Mouse (Mus musculus) hindbrain, embryonic 13.5 days (tissue): ENCODE measurements around the gene Itih3. TPM values are rescaled to one million over a fixed set of nuclear protein-coding genes. Genes with fewer than 3 reads are reported as not detected.

Experiments used
- ATAC-seq: fragments of 200-750 bp; cut with Nextera tagmentation; 2 replicates; pipeline ENCODE4 v1.8.0; 2017; ENCODE audit warnings: moderate TSS enrichment; ENCODE audit not compliant: low FRiP score
- H3K27ac ChIP-seq: fragments of 300-500 bp; sonication (generic); 2 replicates; pipeline ENCODE4 v1.5.1; 2015; ENCODE audit warnings: inconsistent platforms, mild to moderate bottlenecking, moderate library complexity
- H3K27me3 ChIP-seq: fragments of 300-500 bp; sonication (generic); 2 replicates; pipeline ENCODE4 v1.6.1; 2015; ENCODE audit warnings: mild to moderate bottlenecking, inconsistent platforms
- H3K36me3 ChIP-seq: fragments of 300-500 bp; sonication (generic); 2 replicates; pipeline ENCODE4 v1.6.1; 2015; ENCODE audit warnings: mild to moderate bottlenecking, inconsistent platforms
- H3K4me1 ChIP-seq: fragments of 300-500 bp; sonication (generic); replicated peaks from 2 replicates; pipeline ENCODE4 v1.6.1; 2015; ENCODE audit warnings: inconsistent platforms
- H3K4me2 ChIP-seq: fragments of 300-500 bp; sonication (generic); 2 replicates; pipeline ENCODE4 v1.6.1; 2015; ENCODE audit warnings: inconsistent platforms, mild to moderate bottlenecking, moderate library complexity
- H3K4me3 ChIP-seq: fragments of 300-500 bp; sonication (generic); 2 replicates; pipeline ENCODE4 v1.5.1; 2015; ENCODE audit warnings: mild to moderate bottlenecking, inconsistent platforms
- H3K9ac ChIP-seq: fragments of 300-500 bp; sonication (generic); 2 replicates; pipeline ENCODE4 v1.6.1; 2015; ENCODE audit warnings: mild to moderate bottlenecking, inconsistent platforms
- H3K9me3 ChIP-seq: fragments of 300-500 bp; sonication (generic); 2 replicates; pipeline ENCODE4 v1.6.1; 2016; ENCODE audit warnings: inconsistent platforms
- WGBS: fragments of 180-500 bp; shearing (Covaris S2); methylation state at CpG from one replicate; pipeline ENCODE4 v1.1.7; 2015; 5-methylcytosine and 5-hydroxymethylcytosine counted together
- polyA plus RNA-seq: library from polyadenylated mRNA; unstranded; fragments of >200 nt; fragmentation: Nextera tagmentation; extraction: Ambion mirVana; gene quantifications from 2 replicates; pipeline ENCODE4 v1.2.1, GENCODE M21; 2015

Gene Itih3
- polyA plus RNA-seq, 1 experiment from 2014 or later = 1.3 TPM

DNA sequence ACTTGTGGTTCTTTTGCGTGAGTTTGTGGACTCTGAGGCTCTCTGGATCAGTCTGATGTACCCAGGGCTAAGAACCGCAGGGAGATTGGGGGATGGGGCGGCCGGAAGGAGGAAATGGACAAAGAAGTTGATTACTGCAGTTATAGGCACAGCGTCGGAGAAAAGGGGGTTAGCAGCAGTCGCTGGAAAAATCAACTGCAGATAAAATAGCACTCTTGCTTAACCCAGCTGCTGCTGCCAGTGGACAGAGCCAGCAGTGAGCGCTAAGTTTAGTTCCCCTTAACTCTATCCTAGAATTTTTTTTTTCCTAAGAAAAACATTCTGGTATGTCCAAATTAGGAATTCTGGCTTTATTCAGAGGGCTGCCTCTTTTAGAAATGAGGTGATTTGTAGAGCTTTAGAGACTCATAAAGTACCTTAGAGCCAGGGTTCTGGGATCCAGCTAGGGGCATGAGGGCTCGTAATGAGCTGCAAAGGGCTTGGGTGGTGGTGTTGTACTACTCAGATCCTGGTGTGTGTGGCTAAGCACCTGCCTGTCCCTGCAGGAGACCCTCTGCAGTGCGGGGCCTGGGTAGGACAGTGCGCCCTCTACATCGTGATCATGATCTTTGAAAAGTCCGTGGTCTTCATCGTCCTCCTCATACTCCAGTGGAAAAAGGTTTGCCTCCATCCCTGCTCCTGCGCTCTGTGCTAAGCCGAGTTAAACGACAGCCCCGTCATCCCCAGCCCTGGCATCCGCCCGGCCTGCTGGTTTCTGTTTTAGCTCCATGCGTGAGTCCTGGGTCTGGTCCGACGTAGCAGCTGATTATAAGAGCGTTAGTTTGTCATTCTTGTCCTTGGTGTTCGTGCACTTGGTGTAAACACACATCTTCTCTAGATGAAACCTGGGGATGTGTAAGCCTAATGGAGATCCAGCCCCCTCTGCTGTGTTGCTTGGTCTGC, 53.1 kb downstream of the Itih3 start:
- Histone ChIP-seq H3K9ac (no peak overlapping the region), H3K4me2 (no peak overlapping the region), H3K27ac (no peak overlapping the region), H3K27me3 (no peaks in the 10 kb centered on the region), H3K9me3 (no peaks in the 10 kb centered on the region), H3K36me3 (peaks cover 64% of the 10 kb centered on the region), H3K4me3 (no peak overlapping the region), H3K4me1 (no peaks in the 10 kb centered on the region)
- 92% methylated on average over 25 of the region's 25 CpGs for WGBS
- ATAC-seq = no peak

DNA sequence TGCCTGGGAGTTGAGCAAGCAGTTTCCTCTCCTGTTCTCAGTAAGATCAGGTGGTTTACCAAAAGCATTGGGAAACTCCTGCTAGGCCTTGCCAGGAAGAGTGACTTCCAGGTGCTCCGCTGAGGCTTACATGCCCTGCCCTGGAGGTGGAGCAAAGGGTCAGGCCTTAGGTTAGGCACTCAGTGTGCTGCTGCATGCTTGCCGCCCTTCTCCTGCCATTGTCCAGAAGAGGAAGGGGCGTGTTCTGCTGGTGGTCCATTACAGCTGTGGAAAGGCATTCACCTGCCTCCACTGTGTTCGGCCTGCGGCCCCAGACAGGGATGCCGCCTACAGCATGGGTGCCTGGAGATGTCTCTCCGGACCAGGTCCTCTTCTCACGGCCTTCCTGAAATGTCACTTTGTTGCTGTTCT, 54.2 kb downstream of the Itih3 start:
- no peak overlapping the region for H3K4me3 ChIP-seq
- H3K27me3 ChIP-seq = no peaks in the 10 kb centered on the region
- no peaks in the 10 kb centered on the region for H3K4me1 ChIP-seq
- H3K9me3 ChIP-seq = no peaks in the 10 kb centered on the region
- no peak overlapping the region for H3K9ac ChIP-seq
- WGBS = 85% methylated on average over 8 of the region's 8 CpGs
- H3K4me2 ChIP-seq = no peak overlapping the region
- peaks cover 64% of the 10 kb centered on the region for H3K36me3 ChIP-seq
- no peak overlapping the region for H3K27ac ChIP-seq
- ATAC-seq = no peak

DNA sequence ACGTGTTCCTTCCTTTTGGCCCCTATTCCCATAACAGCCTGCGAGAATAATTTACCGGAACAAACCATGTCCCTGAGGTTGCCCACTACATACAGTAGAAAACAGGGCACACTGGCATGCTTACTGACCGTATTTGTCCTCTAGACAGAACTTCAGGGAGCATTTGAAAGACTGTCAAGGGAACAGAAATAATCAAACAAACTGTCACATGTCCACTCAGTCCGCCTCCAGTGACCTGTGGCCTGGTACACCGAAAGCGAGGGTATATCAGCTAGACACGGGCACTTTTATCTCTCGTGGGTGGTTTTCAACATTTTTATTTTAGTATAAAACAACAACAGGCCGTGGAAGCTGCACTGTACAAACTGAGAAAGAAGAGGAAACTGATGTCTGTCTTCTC, 54.7 kb downstream of the Itih3 start:
- 92% methylated on average over 10 of the region's 10 CpGs for WGBS
- peaks cover 58% of the 10 kb centered on the region for H3K36me3 ChIP-seq
- no peak for ATAC-seq

DNA sequence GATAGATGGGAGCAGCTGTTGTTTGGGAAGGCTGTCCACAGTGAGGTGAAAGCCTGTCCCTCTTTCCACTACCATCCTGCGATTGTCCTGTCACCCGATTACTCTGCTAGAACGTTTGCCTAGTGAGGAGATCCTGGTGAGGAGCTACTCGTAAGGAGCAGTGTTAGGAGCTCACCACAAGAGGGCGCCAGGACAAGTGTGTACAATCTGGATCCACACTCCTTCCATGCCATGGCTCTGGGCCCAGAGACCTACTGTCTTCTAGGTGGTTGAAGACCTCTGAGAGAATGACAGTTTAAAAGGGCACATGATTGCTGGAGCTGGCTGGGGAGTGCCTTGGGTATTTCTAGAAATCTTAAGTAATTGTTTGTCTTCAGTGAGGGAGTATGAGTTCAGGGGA, 56.5 kb downstream of the Itih3 start:
- H3K4me2 ChIP-seq = no peak overlapping the region
- H3K9me3 ChIP-seq = no peaks in the 10 kb centered on the region
- WGBS = 39% methylated on average over 5 of the region's 5 CpGs
- H3K36me3 ChIP-seq = peaks cover 44% of the 10 kb centered on the region
- ATAC-seq = no peak
- no peak overlapping the region for H3K27ac ChIP-seq
- H3K9ac ChIP-seq = no peak overlapping the region
- no peak overlapping the region for H3K4me3 ChIP-seq
- no peaks in the 10 kb centered on the region for H3K4me1 ChIP-seq
- no peaks in the 10 kb centered on the region for H3K27me3 ChIP-seq

More for the DNA sequence above, 54.7 kb downstream of the Itih3 start:
- no peaks in the 10 kb centered on the region for H3K9me3 ChIP-seq
- no peak overlapping the region for H3K4me3 ChIP-seq
- no peak overlapping the region for H3K9ac ChIP-seq
- no peaks in the 10 kb centered on the region for H3K27me3 ChIP-seq
- H3K27ac ChIP-seq = no peak overlapping the region
- no peak overlapping the region for H3K4me2 ChIP-seq
- no peaks in the 10 kb centered on the region for H3K4me1 ChIP-seq

DNA sequence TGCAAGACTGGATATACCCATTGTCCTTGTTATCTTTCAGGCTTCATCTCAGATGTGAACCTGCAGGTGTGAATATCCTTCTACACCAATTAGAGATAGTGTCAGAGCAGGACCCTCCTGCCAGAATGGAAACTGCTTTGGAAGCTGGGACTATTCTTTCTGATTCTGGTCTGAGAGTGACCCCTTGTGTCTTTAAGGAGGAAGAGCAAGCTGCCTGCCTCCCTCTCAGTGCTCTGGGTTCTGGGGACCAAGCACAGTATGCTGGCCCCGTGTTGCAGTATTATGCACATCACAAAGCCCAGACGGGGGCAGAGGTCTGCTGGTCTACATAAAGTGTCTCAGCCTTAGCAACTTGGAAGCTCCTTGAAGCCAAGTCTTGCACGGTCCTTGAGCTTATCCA, 58.2 kb downstream of the Itih3 start:
- WGBS = 77% methylated on average over 3 of the region's 3 CpGs
- Histone ChIP-seq H3K27ac (no peak overlapping the region), H3K9ac (no peak overlapping the region), H3K9me3 (no peaks in the 10 kb centered on the region), H3K36me3 (peaks cover 34% of the 10 kb centered on the region), H3K27me3 (no peaks in the 10 kb centered on the region), H3K4me2 (no peak overlapping the region), H3K4me1 (no peaks in the 10 kb centered on the region), H3K4me3 (no peak overlapping the region)
- no peak for ATAC-seq

DNA sequence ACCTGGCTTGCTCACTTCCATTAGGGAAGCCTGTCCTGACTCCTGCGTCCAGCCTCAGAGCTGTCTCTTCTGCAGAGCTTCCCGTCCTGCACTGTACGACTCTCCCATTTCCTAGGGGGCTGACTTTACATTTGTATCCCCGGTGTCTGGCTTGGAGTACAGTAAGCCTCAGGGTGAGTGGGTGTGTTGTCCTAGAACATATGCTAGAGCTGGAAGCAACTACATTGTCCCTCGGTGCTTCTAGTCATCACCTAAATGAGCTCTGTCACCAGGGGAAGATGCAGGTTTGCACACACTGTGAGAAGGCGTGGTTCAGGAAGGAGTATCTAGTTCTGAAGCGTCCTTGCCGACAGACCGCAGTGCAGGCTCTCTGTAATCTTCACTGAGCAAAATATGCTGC, 61.2 kb downstream of the Itih3 start:
- 92% methylated on average over 9 of the region's 9 CpGs for WGBS
- Histone ChIP-seq H3K4me3 (no peak overlapping the region), H3K9me3 (0 out of 2 replicates have a peak, but pooled peaks cover 8% of the 10 kb centered on the region), H3K9ac (no peak overlapping the region), H3K27me3 (no peaks in the 10 kb centered on the region), H3K36me3 (peaks cover 25% of the 10 kb centered on the region), H3K27ac (no peak overlapping the region), H3K4me2 (no peak overlapping the region), H3K4me1 (no peaks in the 10 kb centered on the region)
- ATAC-seq = no peak

DNA sequence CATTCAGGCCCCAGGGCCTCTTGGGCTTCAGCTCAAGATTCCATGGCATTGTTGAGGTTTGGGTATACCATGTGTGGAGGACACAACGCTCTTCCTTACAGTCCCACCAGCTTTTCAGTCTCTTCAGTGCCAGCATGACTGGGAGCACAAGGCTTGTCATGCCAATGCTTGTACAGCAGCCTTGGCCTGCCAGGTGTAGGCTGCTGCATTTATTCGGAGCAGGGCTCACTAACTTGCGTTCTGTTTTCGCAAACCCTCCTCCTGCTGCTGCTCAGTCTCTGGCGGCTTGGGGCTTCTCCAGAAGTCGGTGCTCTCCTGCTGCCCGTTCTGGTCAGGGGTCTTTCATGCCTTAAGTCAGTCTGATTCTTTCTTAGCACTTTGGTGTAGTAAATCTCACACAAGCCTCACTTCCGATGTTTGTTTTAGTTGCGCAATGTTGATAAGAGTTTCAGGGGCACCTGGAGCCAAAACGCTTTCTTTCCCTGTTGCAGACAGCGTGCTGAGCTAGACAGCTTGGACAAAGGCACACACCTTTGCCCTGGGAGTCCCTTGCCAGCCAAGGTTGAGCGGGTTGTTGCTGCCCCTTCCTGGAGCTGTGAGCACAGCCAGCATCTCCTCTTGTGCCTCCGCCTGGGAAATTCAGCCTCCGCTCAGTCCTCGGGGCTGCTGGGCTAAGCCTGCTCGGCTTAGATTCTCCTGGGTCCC, 62.0 kb downstream of the Itih3 start:
- no peak overlapping the region for H3K9ac ChIP-seq
- WGBS = 85% methylated on average over 16 of the region's 16 CpGs
- H3K27ac ChIP-seq = no peak overlapping the region
- H3K9me3 ChIP-seq = 0 out of 2 replicates have a peak, but pooled peaks cover 8% of the 10 kb centered on the region
- no peaks in the 10 kb centered on the region for H3K4me1 ChIP-seq
- peaks cover 22% of the 10 kb centered on the region for H3K36me3 ChIP-seq
- no peak overlapping the region for H3K4me2 ChIP-seq
- no peak for ATAC-seq
- H3K27me3 ChIP-seq = no peaks in the 10 kb centered on the region
- no peak overlapping the region for H3K4me3 ChIP-seq

Other genes starting within 250 kb of the Itih3 start
- 17.6 and 19.1 TPM in 2 replicates for gene Sfmbt1, start 208.9 kb downstream of the Itih3 start, polyA plus RNA-seq
- gene Tmem110, start 98.2 kb downstream of the Itih3 start, polyA plus RNA-seq = 20.6 and 22.6 TPM in 2 replicates
- 0.97 and 1.00 TPM in 2 replicates for gene Mustn1, start 44.6 kb downstream of the Itih3 start, polyA plus RNA-seq
- gene Itih4, start 37.3 kb downstream of the Itih3 start, polyA plus RNA-seq = not detected in 2 replicates
- gene Itih1, start 19.5 kb upstream of the Itih3 start, polyA plus RNA-seq = not detected in 2 replicates
- 16.9 and 19.2 TPM in 2 replicates for gene Nek4, start 27.6 kb upstream of the Itih3 start, polyA plus RNA-seq
- gene Glt8d1, start 77.6 kb upstream of the Itih3 start, polyA plus RNA-seq = 62.8 and 66.7 TPM in 2 replicates
- 322 and 337 TPM in 2 replicates for gene Spcs1, start 77.9 kb upstream of the Itih3 start, polyA plus RNA-seq
- gene Pbrm1, start 95.4 kb upstream of the Itih3 start, polyA plus RNA-seq = 146 and 151 TPM in 2 replicates
- 52.8 and 52.9 TPM in 2 replicates for gene Gnl3, start 95.4 kb upstream of the Itih3 start, polyA plus RNA-seq
- gene Smim4, start 205.2 kb upstream of the Itih3 start, polyA plus RNA-seq = 83.1 and 83.2 TPM in 2 replicates
- gene Nt5dc2, start 207.3 kb upstream of the Itih3 start, polyA plus RNA-seq = 273 and 282 TPM in 2 replicates
- gene Stab1, start 244.9 kb upstream of the Itih3 start, polyA plus RNA-seq = 24.8 and 25.2 TPM in 2 replicates